Mouse (Mus musculus) forebrain, embryonic 12.5 days (tissue): ENCODE measurements around the gene Pom121. TPM values are rescaled to one million over a fixed set of nuclear protein-coding genes. Genes with fewer than 3 reads are reported as not detected.
A peak's percentile ranks its signal among the peaks of the same experiment; 100 is the strongest.

Experiments used
- ATAC-seq: fragments of 200-750 bp; cut with Nextera tagmentation; 2 replicates; pipeline ENCODE4 v1.8.0; 2017; ENCODE audit warnings: moderate TSS enrichment; ENCODE audit not compliant: low FRiP score
- H3K27ac ChIP-seq: fragments of 300-500 bp; sonication (generic); 2 replicates; pipeline ENCODE4 v1.5.1; 2016; ENCODE audit warnings: mild to moderate bottlenecking
- H3K27me3 ChIP-seq: fragments of 300-500 bp; sonication (generic); 2 replicates; pipeline ENCODE4 v1.6.1; 2016; ENCODE audit warnings: mild to moderate bottlenecking
- H3K36me3 ChIP-seq: fragments of 300-500 bp; sonication (generic); replicated peaks from 2 replicates; pipeline ENCODE4 v1.6.1; 2016; ENCODE audit warnings: mild to moderate bottlenecking
- H3K4me1 ChIP-seq: fragments of 300-500 bp; sonication (generic); 2 replicates; pipeline ENCODE4 v1.6.1; 2016
- H3K4me2 ChIP-seq: fragments of 300-500 bp; sonication (generic); 2 replicates; pipeline ENCODE4 v1.6.1; 2016; ENCODE audit warnings: mild to moderate bottlenecking, moderate library complexity
- H3K4me3 ChIP-seq: fragments of 300-500 bp; sonication (generic); replicated peaks from 2 replicates; pipeline ENCODE4 v1.5.1; 2016; ENCODE audit warnings: mild to moderate bottlenecking
- H3K9ac ChIP-seq: fragments of 300-500 bp; sonication (generic); 2 replicates; pipeline ENCODE4 v1.6.1; 2016; ENCODE audit warnings: mild to moderate bottlenecking
- H3K9me3 ChIP-seq: fragments of 300-500 bp; sonication (generic); 2 replicates; pipeline ENCODE4 v1.6.1; 2016
- WGBS: fragments of 180-500 bp; shearing (Covaris S2); methylation state at CpG from one replicate; pipeline ENCODE4 v1.1.7; 2016; 5-methylcytosine and 5-hydroxymethylcytosine counted together
- polyA plus RNA-seq: library from polyadenylated mRNA; unstranded; fragments of >200 nt; fragmentation: Nextera tagmentation; extraction: Ambion mirVana; gene quantifications from 2 replicates; pipeline ENCODE4 v1.2.1, GENCODE M21; 2016

Gene Pom121
- 23.4 and 27.0 TPM in 2 replicates for polyA plus RNA-seq

GRCm38 (mm10) chr5:135394004-135394823 is at the start of gene Pom121:
Gene Pom121 (minus strand): TSS chr5:135394546.
- Histone ChIP-seq H3K27me3 (peaks cover 7% of the 10 kb centered on the region), H3K4me2 (peak within 1 kb of the TSS; percentile 83), H3K4me1 (peaks cover 15% of the 10 kb centered on the region), H3K27ac (peak within 1 kb of the TSS; percentile 86), H3K36me3 (peaks cover 32% of the 10 kb centered on the region), H3K9ac (peak within 1 kb of the TSS; percentile 98), H3K9me3 (no peaks in the 10 kb centered on the region), H3K4me3 (peak within 1 kb of the TSS; percentile 99)
- ATAC-seq, result peak; percentile 92
- whole genome bisulfite sequencing, result under 1% methylated on average over 75 of the region's 110 CpGs

GRCm38 (mm10) chr5:135442430-135442829 is 48.1 kb upstream of the Pom121 start:
- H3K4me3 ChIP-seq, result no peak overlapping the region
- 86% methylated on average over 7 of the region's 7 CpGs for WGBS
- H3K27me3 ChIP-seq, result no peaks in the 10 kb centered on the region
- no peak overlapping the region for H3K9ac ChIP-seq
- no peak for ATAC-seq
- H3K36me3 ChIP-seq, result peaks cover 90% of the 10 kb centered on the region
- H3K4me2 ChIP-seq, result no peak overlapping the region
- no peaks in the 10 kb centered on the region for H3K9me3 ChIP-seq
- no peak overlapping the region for H3K27ac ChIP-seq
- H3K4me1 ChIP-seq, result no peaks in the 10 kb centered on the region

- H3K27ac ChIP-seq, result no peak overlapping the region
- no peaks in the 10 kb centered on the region for H3K4me1 ChIP-seq
- no peak overlapping the region for H3K4me2 ChIP-seq
- whole genome bisulfite sequencing, result 95% methylated on average over 10 of the region's 10 CpGs
- no peak overlapping the region for H3K9ac ChIP-seq
- peaks cover 4% of the 10 kb centered on the region for H3K9me3 ChIP-seq
- no peak for ATAC-seq
- peaks cover 88% of the 10 kb centered on the region for H3K36me3 ChIP-seq
- H3K27me3 ChIP-seq, result no peaks in the 10 kb centered on the region
- H3K4me3 ChIP-seq, result no peak overlapping the region
Measured at GRCm38 (mm10) chr5:135435039-135435438, 40.7 kb upstream of the Pom121 start.

- Histone ChIP-seq H3K36me3 (peaks cover 91% of the 10 kb centered on the region), H3K9me3 (peaks cover 4% of the 10 kb centered on the region), H3K4me1 (no peaks in the 10 kb centered on the region), H3K4me2 (no peak overlapping the region), H3K4me3 (no peak overlapping the region), H3K27ac (no peak overlapping the region), H3K9ac (no peak overlapping the region), H3K27me3 (no peaks in the 10 kb centered on the region)
- no peak for ATAC-seq
- WGBS, result 99% methylated on average over 4 of the region's 4 CpGs
Measured at GRCm38 (mm10) chr5:135433861-135434260, 39.5 kb upstream of the Pom121 start.

- Histone ChIP-seq H3K4me2 (no peak overlapping the region), H3K9me3 (peaks cover 4% of the 10 kb centered on the region), H3K27ac (no peak overlapping the region), H3K9ac (no peak overlapping the region), H3K36me3 (peaks cover 95% of the 10 kb centered on the region), H3K4me3 (no peak overlapping the region), H3K4me1 (no peaks in the 10 kb centered on the region), H3K27me3 (no peaks in the 10 kb centered on the region)
- no peak for ATAC-seq
- WGBS, result 89% methylated on average over 6 of the region's 6 CpGs
Measured at GRCm38 (mm10) chr5:135431111-135431510, 36.8 kb upstream of the Pom121 start.

GRCm38 (mm10) chr5:135428786-135429185 is 34.4 kb upstream of the Pom121 start:
- no peak for ATAC-seq

GRCm38 (mm10) chr5:135410266-135410665 is 15.9 kb upstream of the Pom121 start:
- H3K36me3 ChIP-seq, result peaks cover 60% of the 10 kb centered on the region
- 89% methylated on average over 9 of the region's 9 CpGs for WGBS
- H3K9ac ChIP-seq, result no peak overlapping the region
- no peak overlapping the region for H3K4me3 ChIP-seq
- ATAC-seq, result no peak
- H3K27me3 ChIP-seq, result no peaks in the 10 kb centered on the region
- no peaks in the 10 kb centered on the region for H3K4me1 ChIP-seq
- H3K9me3 ChIP-seq, result no peaks in the 10 kb centered on the region
- H3K4me2 ChIP-seq, result no peak overlapping the region
- no peak overlapping the region for H3K27ac ChIP-seq

More at GRCm38 (mm10) chr5:135428786-135429185, 34.4 kb upstream of the Pom121 start:
- Histone ChIP-seq H3K4me3 (no peak overlapping the region), H3K4me2 (no peak overlapping the region), H3K9ac (no peak overlapping the region), H3K27ac (no peak overlapping the region), H3K9me3 (no peaks in the 10 kb centered on the region), H3K4me1 (no peaks in the 10 kb centered on the region), H3K36me3 (peaks cover 95% of the 10 kb centered on the region), H3K27me3 (no peaks in the 10 kb centered on the region)
- WGBS, result 73% methylated on average over 5 of the region's 5 CpGs

- Histone ChIP-seq H3K4me3 (no peak overlapping the region), H3K9ac (no peak overlapping the region), H3K36me3 (peaks cover 40% of the 10 kb centered on the region), H3K27me3 (no peaks in the 10 kb centered on the region), H3K27ac (no peak overlapping the region), H3K4me2 (no peak overlapping the region), H3K9me3 (no peaks in the 10 kb centered on the region), H3K4me1 (peaks cover 3% of the 10 kb centered on the region; the same call in 1 of the 2 replicates)
- ATAC-seq, result no peak
- WGBS, result 92% methylated on average over 4 of the region's 4 CpGs
Measured at GRCm38 (mm10) chr5:135408114-135408513, 13.8 kb upstream of the Pom121 start.

GRCm38 (mm10) chr5:135405437-135405836 is 11.1 kb upstream of the Pom121 start:
- WGBS, result 82% methylated on average over 9 of the region's 9 CpGs
- Histone ChIP-seq H3K36me3 (peaks cover 18% of the 10 kb centered on the region), H3K4me1 (peaks cover 3% of the 10 kb centered on the region; the same call in 1 of the 2 replicates), H3K27me3 (no peaks in the 10 kb centered on the region), H3K4me2 (no peak overlapping the region), H3K4me3 (no peak overlapping the region), H3K9ac (no peak overlapping the region), H3K27ac (no peak overlapping the region), H3K9me3 (no peaks in the 10 kb centered on the region)
- no peak for ATAC-seq

GRCm38 (mm10) chr5:135404623-135405022 is 10.3 kb upstream of the Pom121 start:
- Histone ChIP-seq H3K27ac (no peak overlapping the region), H3K27me3 (no peaks in the 10 kb centered on the region), H3K9ac (no peak overlapping the region), H3K4me2 (no peak overlapping the region; the same call in 1 of the 2 replicates), H3K36me3 (peaks cover 10% of the 10 kb centered on the region), H3K4me3 (no peak overlapping the region), H3K9me3 (no peaks in the 10 kb centered on the region), H3K4me1 (peaks cover 3% of the 10 kb centered on the region; the same call in 1 of the 2 replicates)
- peak; percentile 63; the same call in 1 of the 2 replicates for ATAC-seq
- WGBS, result 33% methylated on average over 20 of the region's 20 CpGs

GRCm38 (mm10) chr5:135400244-135400643 is 5.9 kb upstream of the Pom121 start:
- 13% methylated on average over 2 of the region's 2 CpGs for whole genome bisulfite sequencing
- ATAC-seq, result peak; percentile 67

GRCm38 (mm10) chr5:135399382-135399781 is 5.0 kb upstream of the Pom121 start:
- Histone ChIP-seq H3K27ac (no peak overlapping the region), H3K27me3 (peaks cover 7% of the 10 kb centered on the region), H3K4me2 (no peak overlapping the region), H3K9ac (no peak overlapping the region), H3K4me1 (peaks cover 4% of the 10 kb centered on the region; the same call in 1 of the 2 replicates), H3K9me3 (no peaks in the 10 kb centered on the region), H3K4me3 (no peak overlapping the region), H3K36me3 (no peaks in the 10 kb centered on the region)
- no peak for ATAC-seq
- 75% methylated on average over 6 of the region's 6 CpGs for WGBS

More at GRCm38 (mm10) chr5:135400244-135400643, 5.9 kb upstream of the Pom121 start:
- Histone ChIP-seq H3K27ac (no peak overlapping the region), H3K9me3 (no peaks in the 10 kb centered on the region), H3K9ac (no peak overlapping the region), H3K27me3 (peaks cover 7% of the 10 kb centered on the region), H3K4me3 (no peak overlapping the region), H3K4me2 (no peak overlapping the region), H3K36me3 (no peaks in the 10 kb centered on the region), H3K4me1 (peaks cover 3% of the 10 kb centered on the region; the same call in 1 of the 2 replicates)
